Mouse (Mus musculus) forebrain, embryonic 14.5 days (tissue): ENCODE measurements around the gene Foxo6. TPM values are rescaled to one million over a fixed set of nuclear protein-coding genes. Genes with fewer than 3 reads are reported as not detected.

Experiments used
- ATAC-seq: fragments of 200-750 bp; cut with Nextera tagmentation; 2 replicates; pipeline ENCODE4 v1.8.0; 2017; ENCODE audit warnings: mild to moderate bottlenecking, moderate library complexity
- DNase-seq: peaks from one replicate; pipeline ENCODE4 v3.0.0-alpha.2; 2015; ENCODE audit warnings: low spot score
- H3K27ac ChIP-seq: fragments of 300-500 bp; sonication (generic); 2 replicates; pipeline ENCODE4 v1.5.1; 2014; ENCODE audit warnings: low read depth, mild to moderate bottlenecking, control low read depth, low read length, moderate library complexity
- H3K27me3 ChIP-seq: fragments of 300-500 bp; sonication (generic); replicated peaks from 2 replicates; pipeline ENCODE4 v1.6.1; 2014; ENCODE audit warnings: low read length, control low read depth, mixed read lengths; ENCODE audit not compliant: control insufficient read depth, insufficient read depth
- H3K36me3 ChIP-seq: fragments of 300-500 bp; sonication (generic); 2 replicates; pipeline ENCODE4 v1.6.1; 2014; ENCODE audit warnings: low read length, control low read depth; ENCODE audit not compliant: control insufficient read depth, insufficient read depth
- H3K4me1 ChIP-seq: fragments of 300-500 bp; sonication (generic); 2 replicates; pipeline ENCODE4 v1.6.1; 2014; ENCODE audit warnings: antibody characterized with exemption, low read length, control low read depth; ENCODE audit not compliant: control insufficient read depth, insufficient read depth
- H3K4me2 ChIP-seq: fragments of 300-500 bp; sonication (generic); 2 replicates; pipeline ENCODE4 v1.6.1; 2014; ENCODE audit warnings: mild to moderate bottlenecking, control low read depth, low read length
- H3K4me3 ChIP-seq: fragments of 300-500 bp; sonication (generic); 2 replicates; pipeline ENCODE4 v1.5.1; 2014; ENCODE audit warnings: low read depth, low read length, control low read depth
- H3K9ac ChIP-seq: fragments of 300-500 bp; sonication (generic); 2 replicates; pipeline ENCODE4 v1.6.1; 2014; ENCODE audit warnings: mild to moderate bottlenecking, low read length, control low read depth, moderate library complexity
- H3K9me3 ChIP-seq: fragments of 300-500 bp; sonication (generic); replicated peaks from 2 replicates; pipeline ENCODE4 v1.6.1; 2016; ENCODE audit warnings: low read length, control low read depth, mixed read lengths; ENCODE audit not compliant: control insufficient read depth
- WGBS: fragments of 180-500 bp; shearing (Covaris S2); extraction: QIAGEN DNeasy Blood & Tissue Kit; methylation state at CpG from one replicate; pipeline ENCODE4 v1.1.7; 2014; 5-methylcytosine and 5-hydroxymethylcytosine counted together
- polyA plus RNA-seq: library from polyadenylated mRNA; unstranded; fragments of >200 nt; fragmentation: Nextera tagmentation; extraction: Ambion mirVana; gene quantifications from 2 replicates; pipeline ENCODE4 v1.2.1, GENCODE M21; 2014

Gene Foxo6
- polyA plus RNA-seq, 1 experiment from 2014 or later, result 6.5 TPM

GRCm38 (mm10) chr4:120289181-120289965, 2.2 kb upstream of the Foxo6 start:
- 69% methylated on average over 3 of the region's 3 CpGs for WGBS
- DNase-seq, result no peak

DNA sequence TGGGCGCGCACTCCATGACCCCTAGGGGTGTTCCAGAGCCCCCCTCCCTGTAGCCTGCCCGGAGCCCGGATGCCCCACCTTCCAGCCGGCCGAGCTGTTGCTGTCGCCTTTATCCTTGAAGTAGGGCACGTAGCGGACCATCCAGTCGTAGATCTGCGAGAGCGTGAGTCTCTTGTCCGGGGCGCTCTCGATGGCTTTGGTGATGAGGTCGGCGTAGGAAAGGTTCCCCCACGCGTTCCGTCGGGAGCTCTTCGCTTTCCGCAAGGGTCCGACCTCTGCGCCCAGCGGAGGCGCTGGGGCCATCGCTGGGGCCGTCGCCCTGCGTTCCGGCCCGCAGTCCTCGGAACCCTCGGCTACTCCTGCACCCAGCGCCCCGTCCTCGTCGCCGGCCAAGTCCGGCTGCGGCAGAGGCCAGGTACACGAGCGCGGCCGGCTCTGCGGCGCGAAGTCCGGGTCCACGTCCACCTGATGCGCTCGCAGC, 348 bp downstream of the Foxo6 start:
- peak overlapping the region; percentile 62 for H3K4me2 ChIP-seq
- H3K4me3 ChIP-seq, result peak overlapping the region; percentile 94
- H3K27me3 ChIP-seq, result no peaks in the 10 kb centered on the region; the same call in 1 of the 2 replicates
- DNase-seq (no peak), ATAC-seq (no peak)
- H3K4me1 ChIP-seq, result peaks cover 34% of the 10 kb centered on the region
- no peaks in the 10 kb centered on the region for H3K9me3 ChIP-seq
- peak overlapping the region; percentile 97 for H3K9ac ChIP-seq
- 0 out of 2 replicates have a peak, but pooled peaks cover under 1% of the 10 kb centered on the region for H3K36me3 ChIP-seq
- peak overlapping the region; percentile 88 for H3K27ac ChIP-seq
- under 1% methylated on average over 53 of the region's 53 CpGs for WGBS

More at GRCm38 (mm10) chr4:120289181-120289965, 2.2 kb upstream of the Foxo6 start:
- Histone ChIP-seq H3K4me2 (no peak overlapping the region), H3K4me3 (no peak overlapping the region), H3K9ac (no peak overlapping the region), H3K9me3 (no peaks in the 10 kb centered on the region), H3K36me3 (no peaks in the 10 kb centered on the region), H3K27me3 (no peaks in the 10 kb centered on the region; the same call in 1 of the 2 replicates), H3K27ac (no peak overlapping the region), H3K4me1 (peaks cover 16% of the 10 kb centered on the region)
- no peak for ATAC-seq

GRCm38 (mm10) chr4:120285730-120286129, 1.4 kb downstream of the Foxo6 start:
- H3K27ac ChIP-seq, result no peak overlapping the region
- peak overlapping the region; percentile 62 for H3K4me2 ChIP-seq
- WGBS, result 88% methylated on average over 1 of the region's 1 CpGs
- peak overlapping the region; percentile 94 for H3K4me3 ChIP-seq
- H3K9me3 ChIP-seq, result no peaks in the 10 kb centered on the region
- H3K4me1 ChIP-seq, result peaks cover 44% of the 10 kb centered on the region
- H3K9ac ChIP-seq, result peak overlapping the region; percentile 97
- DNase-seq (no peak), ATAC-seq (no peak)
- no peaks in the 10 kb centered on the region; the same call in 1 of the 2 replicates for H3K27me3 ChIP-seq
- H3K36me3 ChIP-seq, result 0 out of 2 replicates have a peak, but pooled peaks cover 3% of the 10 kb centered on the region

DNA sequence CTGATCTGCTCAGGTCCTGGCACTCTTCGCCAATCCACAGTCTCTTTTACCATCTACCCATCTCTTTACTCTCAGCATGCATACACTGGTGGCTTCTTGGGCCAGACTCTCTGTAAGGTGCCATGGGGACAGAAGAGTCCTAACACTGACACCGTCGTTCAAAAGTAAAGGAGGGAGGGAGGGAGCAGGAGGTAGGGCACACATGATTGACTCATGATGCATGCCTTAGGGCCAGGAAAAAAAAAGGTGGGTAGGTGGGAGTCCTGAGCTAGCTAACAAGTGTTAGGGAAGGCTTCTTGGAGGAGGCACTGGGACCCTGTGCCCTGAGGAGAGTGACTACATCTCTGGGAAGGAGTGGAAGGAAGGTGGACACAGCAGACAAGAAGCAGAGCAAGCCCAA, 1.9 kb downstream of the Foxo6 start:
- Histone ChIP-seq H3K4me1 (peaks cover 49% of the 10 kb centered on the region), H3K4me3 (peak overlapping the region; percentile 94), H3K27me3 (no peaks in the 10 kb centered on the region; the same call in 1 of the 2 replicates), H3K4me2 (peak overlapping the region; percentile 62), H3K36me3 (peaks cover 6% of the 10 kb centered on the region), H3K27ac (no peak overlapping the region; the same call in 1 of the 2 replicates), H3K9ac (peak overlapping the region; percentile 97), H3K9me3 (no peaks in the 10 kb centered on the region)
- ATAC-seq, result no peak
- WGBS, result 61% methylated on average over 3 of the region's 3 CpGs
- no peak for DNase-seq

DNA sequence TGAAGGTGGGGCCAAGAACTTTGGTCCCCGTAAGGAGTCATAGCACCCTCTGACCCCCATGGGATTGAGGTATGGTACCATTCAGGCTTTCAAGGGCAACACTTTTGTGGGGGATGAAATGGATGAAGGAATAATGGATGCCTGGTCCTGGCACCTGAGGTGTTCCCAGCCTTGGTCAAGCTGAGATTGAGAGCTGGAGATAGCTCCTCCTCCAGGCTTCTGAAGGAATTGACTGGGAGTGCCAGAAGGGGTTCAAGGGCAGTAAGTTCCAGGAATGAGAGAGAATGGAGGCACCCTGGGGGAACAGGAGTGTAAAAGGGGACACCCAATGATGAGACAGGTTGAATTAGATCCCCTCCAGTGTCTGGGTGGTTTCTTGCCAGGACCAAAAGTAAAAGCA, 3.0 kb downstream of the Foxo6 start:
- 50% methylated on average over 1 of the region's 1 CpGs for WGBS
- Histone ChIP-seq H3K9ac (peak overlapping the region; percentile 97), H3K4me3 (peak overlapping the region; percentile 94), H3K9me3 (no peaks in the 10 kb centered on the region), H3K36me3 (peaks cover 15% of the 10 kb centered on the region), H3K27ac (peak overlapping the region; percentile 96; the same call in 1 of the 2 replicates), H3K4me2 (peak overlapping the region; percentile 62), H3K4me1 (peaks cover 53% of the 10 kb centered on the region), H3K27me3 (no peaks in the 10 kb centered on the region; the same call in 1 of the 2 replicates)
- DNase-seq (no peak), ATAC-seq (no peak)

DNA sequence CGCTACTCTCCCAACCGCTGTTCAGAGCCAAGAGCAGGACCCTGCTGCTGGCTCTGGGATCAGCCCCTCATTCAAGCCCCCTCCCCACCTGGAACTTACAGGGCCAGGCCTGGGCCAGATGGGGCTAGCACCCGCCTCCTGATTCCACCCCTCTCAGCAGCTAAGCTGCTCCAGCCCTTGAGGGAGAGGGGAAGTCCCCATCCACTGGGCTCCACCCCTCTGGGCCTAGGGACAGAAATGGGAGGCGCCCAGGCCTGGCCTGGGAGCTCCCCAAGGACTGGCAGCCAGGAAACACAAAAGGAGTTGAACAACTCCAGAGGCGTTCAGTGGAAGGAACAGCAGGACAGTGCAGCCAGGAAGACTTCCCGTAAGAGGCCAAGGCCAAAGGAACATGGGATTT, 4.0 kb downstream of the Foxo6 start:
- Histone ChIP-seq H3K9me3 (no peaks in the 10 kb centered on the region), H3K4me1 (peaks cover 60% of the 10 kb centered on the region), H3K27ac (peak overlapping the region; percentile 96), H3K4me2 (peak overlapping the region; percentile 62), H3K9ac (peak overlapping the region; percentile 97), H3K27me3 (no peaks in the 10 kb centered on the region; the same call in 1 of the 2 replicates), H3K36me3 (peaks cover 15% of the 10 kb centered on the region), H3K4me3 (peak overlapping the region; percentile 94)
- WGBS, result 3% methylated on average over 6 of the region's 6 CpGs
- ATAC-seq (peak; percentile 82), DNase-seq (peak; percentile 96)

GRCm38 (mm10) chr4:120282568-120283091, 4.5 kb downstream of the Foxo6 start:
- Histone ChIP-seq H3K36me3 (peaks cover 15% of the 10 kb centered on the region), H3K4me2 (peak overlapping the region; percentile 62), H3K27me3 (no peaks in the 10 kb centered on the region; the same call in 1 of the 2 replicates), H3K4me1 (peaks cover 65% of the 10 kb centered on the region), H3K4me3 (peak overlapping the region; percentile 94), H3K9me3 (no peaks in the 10 kb centered on the region), H3K27ac (peak overlapping the region; percentile 96), H3K9ac (peak overlapping the region; percentile 97)
- WGBS, result under 1% methylated on average over 47 of the region's 47 CpGs
- ATAC-seq (peak; percentile 83), DNase-seq (peak; percentile 93)

DNA sequence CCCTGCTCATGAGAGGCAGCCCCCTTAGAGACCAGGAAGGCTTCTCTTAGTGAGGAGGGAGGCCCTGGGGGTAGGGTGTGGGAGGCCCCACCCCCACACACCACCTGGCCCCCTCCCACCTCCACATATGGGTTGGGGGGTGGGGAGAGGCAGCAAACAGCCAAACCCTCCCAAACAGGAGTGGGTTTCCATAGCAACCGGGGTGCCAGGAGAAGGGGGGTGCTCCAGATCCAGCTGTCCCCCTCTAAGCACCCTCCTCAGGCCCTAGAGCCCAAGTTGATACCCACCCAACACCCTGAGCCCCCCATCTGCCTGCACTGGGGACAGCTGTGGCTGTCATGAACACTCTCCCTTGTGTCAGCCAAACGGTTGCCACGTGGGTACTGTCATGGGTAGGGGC, 6.1 kb downstream of the Foxo6 start:
- no peak overlapping the region for H3K4me3 ChIP-seq
- H3K27ac ChIP-seq, result peak overlapping the region; percentile 96; the same call in 1 of the 2 replicates
- no peaks in the 10 kb centered on the region for H3K9me3 ChIP-seq
- no peaks in the 10 kb centered on the region; the same call in 1 of the 2 replicates for H3K27me3 ChIP-seq
- H3K36me3 ChIP-seq, result peaks cover 15% of the 10 kb centered on the region
- H3K4me1 ChIP-seq, result peaks cover 81% of the 10 kb centered on the region
- DNase-seq (peak; percentile 70), ATAC-seq (no peak)
- H3K9ac ChIP-seq, result no peak overlapping the region
- peak overlapping the region; percentile 62; the same call in 1 of the 2 replicates for H3K4me2 ChIP-seq
- WGBS, result 61% methylated on average over 3 of the region's 3 CpGs
